Mouse (Mus musculus): ENCODE measurements around the gene Cwf19l2. TPM values are rescaled to one million over a fixed set of nuclear protein-coding genes. Genes with fewer than 3 reads are reported as not detected.
"Not testable (repeated sequence)": the region's sequence is repeated elsewhere in the genome, so short reads cannot be mapped to it uniquely, and the experiment has no call there.

The Cwf19l2 gene
- 3.1 and 10.1 TPM in 2 replicates for polyA plus RNA-seq (2011; ENCODE audit: insufficient read depth, insufficient read length, low replicate concordance, missing spikeins)

GRCm38 (mm10) chr9:3403251-3404208 lies at the start of gene Cwf19l2:
TSS of gene Cwf19l2 (plus strand) at chr9:3403592.
- peak within 1 kb of the TSS; percentile 73 for H3K4me3 ChIP-seq (replicated peaks; ENCODE audit: control insufficient read depth, low read depth, low read length)
- no peaks in the 10 kb centered on the region for H3K4me1 ChIP-seq (ENCODE audit: control insufficient read depth, insufficient read depth, low read length)
- peak within 1 kb of the TSS; percentile 83 for H3K27ac ChIP-seq (ENCODE audit: control insufficient read depth, insufficient read depth, low read depth, low read length, poor library complexity)
- WGBS, result under 1% methylated on average over 28 of the region's 28 CpGs
- no peak for TF ChIP-seq CTCF (IDR thresholded peaks at IDR 0.05; ENCODE audit: control insufficient read depth, insufficient read depth, low read length)
- no peak for TF ChIP-seq POLR2A (IDR thresholded peaks at IDR 0.05; ENCODE audit: borderline replicate concordance, control insufficient read depth, low read depth, low read length)

DNA sequence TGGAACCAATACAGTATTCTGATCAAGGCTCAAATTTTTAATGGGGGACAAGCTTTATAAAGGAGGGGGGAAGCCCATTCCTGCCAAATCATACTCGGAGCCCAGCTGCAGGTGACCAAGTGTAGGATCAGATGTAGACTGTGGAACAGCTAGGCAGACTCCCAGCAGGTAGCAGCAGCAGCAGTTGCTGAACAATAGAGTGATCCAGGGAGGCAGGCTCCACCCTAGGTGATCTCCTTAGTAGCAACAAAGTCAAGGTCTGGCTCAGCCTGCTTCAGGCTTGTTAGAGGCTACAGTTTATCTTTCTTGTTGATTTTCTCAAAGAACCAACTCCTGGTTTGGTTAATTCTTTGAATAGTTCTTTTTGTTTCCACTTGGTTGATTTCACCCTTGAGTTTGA lies 27.1 kb upstream of the Cwf19l2 start:
- not testable (repeated sequence) for H3K4me3 ChIP-seq (replicated peaks; ENCODE audit: control insufficient read depth, low read depth, low read length); H3K27ac ChIP-seq (ENCODE audit: control insufficient read depth, insufficient read depth, low read depth, low read length, poor library complexity); H3K4me1 ChIP-seq (ENCODE audit: control insufficient read depth, insufficient read depth, low read length)
- 75% methylated on average over 1 of the region's 1 CpGs for WGBS

DNA sequence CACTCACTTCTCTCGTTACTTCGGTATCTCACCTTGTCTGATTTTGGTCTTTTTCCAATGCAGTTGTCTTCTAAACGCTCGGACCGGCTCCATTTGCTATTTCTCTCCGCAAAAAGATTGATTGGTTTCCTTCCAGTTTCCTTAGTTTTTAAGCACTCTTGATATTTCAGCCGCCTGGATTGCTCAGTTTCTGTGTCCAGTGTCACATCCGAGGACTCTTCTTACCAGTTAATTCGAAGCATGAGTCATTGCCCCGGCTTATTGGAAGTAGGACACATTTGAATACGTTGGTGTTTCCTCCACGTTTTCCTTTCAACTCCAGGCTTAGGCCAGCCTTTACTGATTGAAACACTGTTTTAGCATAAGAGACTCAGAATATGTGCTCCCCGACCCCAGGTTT lies 980 bp downstream of the Cwf19l2 start:
- Histone ChIP-seq H3K27ac (ENCODE audit: control insufficient read depth, insufficient read depth, low read depth, low read length, poor library complexity) (no peak overlapping the region), H3K4me1 (ENCODE audit: control insufficient read depth, insufficient read depth, low read length) (no peaks in the 10 kb centered on the region), H3K4me3 (replicated peaks; ENCODE audit: control insufficient read depth, low read depth, low read length) (peak overlapping the region; percentile 73)
- under 1% methylated on average over 13 of the region's 13 CpGs for WGBS
- TF ChIP-seq CTCF (IDR thresholded peaks at IDR 0.05; ENCODE audit: control insufficient read depth, insufficient read depth, low read length), result no peak
- TF ChIP-seq POLR2A (IDR thresholded peaks at IDR 0.05; ENCODE audit: borderline replicate concordance, control insufficient read depth, low read depth, low read length), result no peak

DNA sequence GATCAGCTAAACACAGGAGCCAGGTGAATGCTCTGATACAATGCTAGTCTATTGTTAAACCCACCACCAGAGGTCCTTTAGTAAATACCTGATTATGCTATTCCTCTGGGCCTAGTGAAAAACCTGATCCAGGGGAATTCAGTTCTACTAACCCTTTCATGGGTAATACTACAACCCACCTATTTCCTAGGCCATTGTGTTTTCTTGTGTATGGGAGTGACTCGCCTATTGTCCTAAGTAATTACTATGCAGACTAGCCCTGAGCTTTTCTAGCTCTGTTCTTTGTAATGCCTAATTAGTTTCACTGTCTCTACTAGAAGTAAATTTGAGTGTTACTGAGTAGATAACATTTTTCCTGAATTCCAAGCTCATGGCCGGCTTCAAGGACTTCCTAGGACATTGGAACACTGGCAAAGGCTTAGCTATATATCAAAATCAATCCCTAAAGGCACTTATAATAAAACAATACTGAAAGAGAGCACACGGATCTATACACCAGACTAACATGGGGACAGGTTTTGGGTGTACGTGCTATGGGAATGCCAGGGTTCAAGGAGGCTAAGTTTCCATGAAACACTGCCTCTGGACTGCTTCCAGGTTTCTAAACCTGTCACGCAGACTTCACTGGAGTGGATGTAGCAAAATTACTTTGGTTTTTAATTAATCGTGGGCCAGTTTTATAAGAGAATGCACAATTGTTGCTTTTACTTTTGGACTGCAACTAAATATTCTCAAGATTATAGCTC lies 36.3 kb downstream of the Cwf19l2 start:
- H3K4me1 ChIP-seq (ENCODE audit: control insufficient read depth, insufficient read depth, low read length); H3K27ac ChIP-seq (ENCODE audit: control insufficient read depth, insufficient read depth, low read depth, low read length, poor library complexity); H3K4me3 ChIP-seq (replicated peaks; ENCODE audit: control insufficient read depth, low read depth, low read length): not testable (repeated sequence)
- 84% methylated on average over 6 of the region's 6 CpGs for WGBS

- no peak overlapping the region for H3K27ac ChIP-seq (ENCODE audit: control insufficient read depth, insufficient read depth, low read depth, low read length, poor library complexity)
- no peak overlapping the region for H3K4me3 ChIP-seq (replicated peaks; ENCODE audit: control insufficient read depth, low read depth, low read length)
- TF ChIP-seq POLR2A (IDR thresholded peaks at IDR 0.05; ENCODE audit: borderline replicate concordance, control insufficient read depth, low read depth, low read length) (no peak), CTCF (IDR thresholded peaks at IDR 0.05; ENCODE audit: control insufficient read depth, insufficient read depth, low read length) (no peak)
- no peaks in the 10 kb centered on the region for H3K4me1 ChIP-seq (ENCODE audit: control insufficient read depth, insufficient read depth, low read length)
These were observed 68.5 kb downstream of the Cwf19l2 start for GRCm38 (mm10) chr9:3471897-3472296.

GRCm38 (mm10) chr9:3518645-3519044 lies 115.3 kb downstream of the Cwf19l2 start:
- 81% methylated on average over 1 of the region's 1 CpGs for WGBS
- Histone ChIP-seq H3K4me1 (ENCODE audit: control insufficient read depth, insufficient read depth, low read length) (no peaks in the 10 kb centered on the region), H3K4me3 (replicated peaks; ENCODE audit: control insufficient read depth, low read depth, low read length) (no peak overlapping the region), H3K27ac (ENCODE audit: control insufficient read depth, insufficient read depth, low read depth, low read length, poor library complexity) (no peak overlapping the region)
- TF ChIP-seq POLR2A (IDR thresholded peaks at IDR 0.05; ENCODE audit: borderline replicate concordance, control insufficient read depth, low read depth, low read length) (no peak), CTCF (IDR thresholded peaks at IDR 0.05; ENCODE audit: control insufficient read depth, insufficient read depth, low read length) (no peak)

DNA sequence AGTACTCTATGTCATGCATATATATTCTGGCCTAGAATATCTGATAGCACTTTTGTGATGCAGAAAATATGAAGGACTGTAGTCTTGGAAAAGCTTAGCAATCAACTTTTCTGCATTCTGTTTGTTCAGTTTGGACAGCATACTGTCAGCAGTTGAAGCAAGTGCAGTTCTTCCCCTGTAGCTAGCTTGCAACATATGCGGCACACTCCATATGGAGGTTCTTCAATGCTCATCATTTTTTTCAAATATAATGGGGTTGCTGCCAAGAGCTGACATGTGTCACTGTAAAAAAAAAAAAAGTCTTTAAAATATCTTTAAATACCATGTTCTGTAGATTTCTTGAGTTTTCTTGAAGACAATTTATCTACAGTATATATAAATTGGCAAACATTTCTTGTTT lies 115.8 kb downstream of the Cwf19l2 start:
- 83% methylated on average over 1 of the region's 1 CpGs for WGBS

DNA sequence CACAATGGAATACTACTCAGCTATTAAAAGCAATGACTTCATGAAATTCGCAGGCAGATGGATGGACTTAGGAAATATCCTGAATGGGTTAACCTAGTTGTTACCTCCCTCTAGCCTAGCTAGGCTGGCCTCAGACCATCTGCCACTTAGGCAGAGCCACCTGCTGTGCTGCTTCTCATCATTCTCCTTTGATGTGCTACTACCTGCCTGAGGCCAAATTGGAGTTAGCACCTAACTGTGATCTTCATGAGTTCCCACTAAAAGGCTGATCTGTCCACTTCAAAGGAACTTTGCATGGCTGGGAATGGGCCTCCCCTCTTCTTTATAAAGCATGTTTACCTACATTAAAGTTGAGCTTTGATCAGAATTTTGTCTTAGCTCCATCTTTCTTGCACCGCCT lies 117.6 kb downstream of the Cwf19l2 start:
- H3K4me1 ChIP-seq (ENCODE audit: control insufficient read depth, insufficient read depth, low read length), result no peaks in the 10 kb centered on the region
- H3K4me3 ChIP-seq (replicated peaks; ENCODE audit: control insufficient read depth, low read depth, low read length), result no peak overlapping the region
- no peak overlapping the region for H3K27ac ChIP-seq (ENCODE audit: control insufficient read depth, insufficient read depth, low read depth, low read length, poor library complexity)
- WGBS, result 73% methylated on average over 2 of the region's 2 CpGs
- TF ChIP-seq POLR2A (IDR thresholded peaks at IDR 0.05; ENCODE audit: borderline replicate concordance, control insufficient read depth, low read depth, low read length), result no peak
- no peak for TF ChIP-seq CTCF (IDR thresholded peaks at IDR 0.05; ENCODE audit: control insufficient read depth, insufficient read depth, low read length)

More for the DNA sequence above, 115.8 kb downstream of the Cwf19l2 start:
- Histone ChIP-seq H3K27ac (ENCODE audit: control insufficient read depth, insufficient read depth, low read depth, low read length, poor library complexity) (no peak overlapping the region), H3K4me1 (ENCODE audit: control insufficient read depth, insufficient read depth, low read length) (no peaks in the 10 kb centered on the region), H3K4me3 (replicated peaks; ENCODE audit: control insufficient read depth, low read depth, low read length) (no peak overlapping the region)
- no peak for TF ChIP-seq CTCF (IDR thresholded peaks at IDR 0.05; ENCODE audit: control insufficient read depth, insufficient read depth, low read length)
- TF ChIP-seq POLR2A (IDR thresholded peaks at IDR 0.05; ENCODE audit: borderline replicate concordance, control insufficient read depth, low read depth, low read length), result no peak

Other genes starting within 250 kb of the Cwf19l2 start
- 8.2 and 9.5 TPM in 2 replicates for gene Alkbh8, start 68.5 kb upstream of the Cwf19l2 start, polyA plus RNA-seq (2011; ENCODE audit: insufficient read depth, insufficient read length, low replicate concordance, missing spikeins)
- not detected in 2 replicates for gene Gucy1a2, start 129.2 kb downstream of the Cwf19l2 start, polyA plus RNA-seq (2011; ENCODE audit: insufficient read depth, insufficient read length, low replicate concordance, missing spikeins)